8 mouse cellular contexts compared by ENCODE assay signal in the genomic region with DNA sequence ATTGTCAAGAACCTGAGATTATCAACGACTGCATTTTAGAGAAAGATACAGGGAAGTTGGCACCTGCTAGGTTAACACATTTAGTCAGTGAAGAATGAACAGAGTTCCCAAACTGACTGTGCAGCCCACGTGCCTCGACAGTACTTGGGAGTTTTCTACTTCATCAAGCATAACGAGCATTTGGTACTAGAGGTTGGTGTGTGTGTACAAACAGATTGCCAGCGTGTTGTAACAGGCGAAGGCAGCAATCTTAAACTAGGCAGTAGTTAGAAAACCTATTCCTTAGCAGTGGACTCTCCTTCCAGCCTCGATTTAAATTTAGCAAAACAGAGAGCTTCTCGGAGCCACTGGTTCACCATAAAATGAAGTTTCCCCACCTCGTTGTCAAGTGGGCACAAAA. TPM values are rescaled to one million over a fixed set of nuclear protein-coding genes. Genes with fewer than 3 reads are reported as not detected.
DNase-seq lines count a peak whose midpoint lies in the region; ATAC-seq lines count a peak whose summit lies in the region.

No protein-coding gene starts in this region.

- peak overlapping the region; percentile 84 for H3K9ac ChIP-seq in hindbrain, embryonic 12.5 days
- peak overlapping the region; percentile 80 for H3K9ac ChIP-seq in limb, embryonic 12.5 days (replicated peaks)
- peak overlapping the region; percentile 95 for H3K9ac ChIP-seq in neural tube, embryonic 14.5 days (replicated peaks; ENCODE audit: low read depth, low read length)

- H3K27me3 ChIP-seq in hindbrain, embryonic 12.5 days = no peaks in the 10 kb centered on the region
- H3K27me3 ChIP-seq in limb, embryonic 12.5 days = no peaks in the 10 kb centered on the region
- no peaks in the 10 kb centered on the region for H3K27me3 ChIP-seq in neural tube, embryonic 14.5 days (ENCODE audit: control insufficient read depth, insufficient read depth, low read length)

- DNase-seq in adrenal gland, postnatal 14 days = peak; percentile 10
- no peak for DNase-seq in adrenal gland, adult (ENCODE audit: inconsistent age in 2 of 2, low spot score in 1 of 2)
- peak; percentile 17 to 26 for DNase-seq in right cerebral cortex, adult 2 months (ENCODE audit: low spot score in 2 of 2)
- DNase-seq in right cerebral cortex, postnatal 14 days = no peak
- DNase-seq in right cerebral cortex, adult 18-20 months = no peak

- H3K9me3 ChIP-seq in hindbrain, embryonic 12.5 days (replicated peaks) = no peaks in the 10 kb centered on the region
- no peaks in the 10 kb centered on the region for H3K9me3 ChIP-seq in limb, embryonic 12.5 days
- no peaks in the 10 kb centered on the region for H3K9me3 ChIP-seq in neural tube, embryonic 14.5 days (ENCODE audit: control insufficient read depth, low read length)

- peak overlapping the region; percentile 59 for H3K4me2 ChIP-seq in hindbrain, embryonic 12.5 days (replicated peaks)
- peak overlapping the region; percentile 63 for H3K4me2 ChIP-seq in limb, embryonic 12.5 days
- peak overlapping the region; percentile 78 for H3K4me2 ChIP-seq in neural tube, embryonic 14.5 days (ENCODE audit: low read depth, low read length)

- peaks cover 6% of the 10 kb centered on the region for H3K4me1 ChIP-seq in hindbrain, embryonic 12.5 days
- peaks cover 7% of the 10 kb centered on the region for H3K4me1 ChIP-seq in limb, embryonic 12.5 days (replicated peaks)
- peaks cover 9% of the 10 kb centered on the region; the same call in 1 of the 2 replicates for H3K4me1 ChIP-seq in neural tube, embryonic 14.5 days (ENCODE audit: control insufficient read depth, insufficient read depth, low read length)

- no peak for ATAC-seq in hindbrain, embryonic 12.5 days (ENCODE audit: low FRiP score)
- no peak for ATAC-seq in limb, embryonic 12.5 days (ENCODE audit: insufficient number of reproducible peaks, insufficient read depth, low FRiP score, low TSS enrichment, low read depth)
- ATAC-seq in neural tube, embryonic 14.5 days (ENCODE audit: low read depth) = no peak

- peak overlapping the region; percentile 99 for H3K27ac ChIP-seq in hindbrain, embryonic 12.5 days
- H3K27ac ChIP-seq in limb, embryonic 12.5 days = peak overlapping the region; percentile 98
- peak overlapping the region; percentile 99 for H3K27ac ChIP-seq in neural tube, embryonic 14.5 days (ENCODE audit: low read depth, low read length)

- H3K36me3 ChIP-seq in hindbrain, embryonic 12.5 days = 0 out of 2 replicates have a peak, but pooled peaks cover 2% of the 10 kb centered on the region
- peaks cover 16% of the 10 kb centered on the region; the same call in 1 of the 2 replicates for H3K36me3 ChIP-seq in limb, embryonic 12.5 days
- H3K36me3 ChIP-seq in neural tube, embryonic 14.5 days (ENCODE audit: control insufficient read depth, insufficient read depth, low read length) = no peaks in the 10 kb centered on the region

- H3K4me3 ChIP-seq in hindbrain, embryonic 12.5 days = peak overlapping the region; percentile 61
- peak overlapping the region; percentile 60 for H3K4me3 ChIP-seq in limb, embryonic 12.5 days (replicated peaks)
- H3K4me3 ChIP-seq in neural tube, embryonic 14.5 days (ENCODE audit: low read depth, low read length) = peak overlapping the region; percentile 67

- 42% methylated on average over 9 of the region's 9 CpGs for WGBS in hindbrain, embryonic 12.5 days
- WGBS in limb, embryonic 12.5 days = 44% methylated on average over 9 of the region's 9 CpGs
- WGBS in neural tube, embryonic 14.5 days = 23% methylated on average over 9 of the region's 9 CpGs

RNA-seq across cellular contexts. Expression of gene Eif4g2, which starts 38.7 kb away (rescaled TPM):
- 933 and 946 TPM in 2 replicates for total RNA-seq in adrenal gland, postnatal 14 days (2021)
- 1,474 and 1,620 TPM in 2 replicates for polyA plus RNA-seq in hindbrain, embryonic 12.5 days (2016; fragmentation: Nextera tagmentation; extraction: Ambion mirVana)
- polyA plus RNA-seq in limb, embryonic 12.5 days (2016; fragmentation: Nextera tagmentation; extraction: Ambion mirVana) = 1,066 and 1,105 TPM in 2 replicates
- polyA plus RNA-seq in neural tube, embryonic 14.5 days (2014; fragmentation: Nextera tagmentation; extraction: Ambion mirVana) = 1,155 and 1,522 TPM in 2 replicates

Comparison
In these comparisons a context has a peak if more than half of its experiments do, and no peak if none do; other contexts are left out.
1. DNase-seq: peak in adrenal gland, postnatal 14 days (single experiment) and right cerebral cortex, adult 2 months (2 of 2); none in adrenal gland, adult (0 of 2), right cerebral cortex, postnatal 14 days (single experiment) and right cerebral cortex, adult 18-20 months (single experiment).
2. Peak in every context shown above with its lines, with median percentiles within 50 percentile points of each other: H3K27ac ChIP-seq, H3K4me2 ChIP-seq, H3K4me3 ChIP-seq and H3K9ac ChIP-seq.